Mouse (Mus musculus) cerebellum, postnatal 25 days (tissue): Measurements from ENCODE around the gene Tcerg1l.

ENCODE experiments used
- DNase-seq, 2 experiments: peaks; one replicate each; pipeline ENCODE4 v3.0.0; 2021; ENCODE audit warnings: mixed read lengths in 2 of 2

Tcerg1l gene

GRCm38 (mm10) chr7:138397485-138398181 is at the start of gene Tcerg1l:
Tcerg1l (minus strand) TSS chr7:138397730.
- DNase-seq: peak; percentile 63 to 78

GRCm38 (mm10) chr7:138442096-138442495 is 44.6 kb upstream of the Tcerg1l start:
- peak in 1 of 2 experiments; percentile 18 for DNase-seq

- no peak for DNase-seq
These were observed 35.0 kb upstream of the Tcerg1l start for GRCm38 (mm10) chr7:138432541-138432940.

- no peak for DNase-seq
These were observed 33.9 kb upstream of the Tcerg1l start for GRCm38 (mm10) chr7:138431456-138431855.

- no peak for DNase-seq
These were observed 32.4 kb upstream of the Tcerg1l start for GRCm38 (mm10) chr7:138429916-138430315.

- peak; percentile 56 to 78 for DNase-seq
These were observed 31.3 kb upstream of the Tcerg1l start for GRCm38 (mm10) chr7:138428826-138429225.

- DNase-seq: no peak
These were observed 29.9 kb upstream of the Tcerg1l start for GRCm38 (mm10) chr7:138427441-138427840.

GRCm38 (mm10) chr7:138413496-138413895 is 16.0 kb upstream of the Tcerg1l start:
- no peak for DNase-seq

- no peak for DNase-seq
These were observed 4.1 kb upstream of the Tcerg1l start for GRCm38 (mm10) chr7:138401641-138402040.

GRCm38 (mm10) chr7:138400506-138401272 is 3.2 kb upstream of the Tcerg1l start:
- DNase-seq: no peak

- peak; percentile 94 to 98 for DNase-seq
These were observed 758 bp upstream of the Tcerg1l start for GRCm38 (mm10) chr7:138398182-138398793.

GRCm38 (mm10) chr7:138396863-138397484 is 556 bp downstream of the Tcerg1l start:
- DNase-seq: peak; percentile 63

- no peak for DNase-seq
These were observed 1.2 kb downstream of the Tcerg1l start for GRCm38 (mm10) chr7:138396109-138396862.

GRCm38 (mm10) chr7:138389941-138390340 is 7.6 kb downstream of the Tcerg1l start:
- no peak for DNase-seq

- DNase-seq: no peak
These were observed 8.5 kb downstream of the Tcerg1l start for GRCm38 (mm10) chr7:138389071-138389470.

GRCm38 (mm10) chr7:138379221-138379620 is 18.3 kb downstream of the Tcerg1l start:
- DNase-seq: no peak

GRCm38 (mm10) chr7:138378546-138378945 is 19.0 kb downstream of the Tcerg1l start:
- no peak for DNase-seq

GRCm38 (mm10) chr7:138375573-138375972 is 22.0 kb downstream of the Tcerg1l start:
- DNase-seq: no peak

- DNase-seq: no peak
These were observed 23.2 kb downstream of the Tcerg1l start for GRCm38 (mm10) chr7:138374376-138374775.

GRCm38 (mm10) chr7:138373530-138373929 is 24.0 kb downstream of the Tcerg1l start:
- no peak for DNase-seq

GRCm38 (mm10) chr7:138367570-138367969 is 30.0 kb downstream of the Tcerg1l start:
- DNase-seq: no peak

GRCm38 (mm10) chr7:138365519-138365918 is 32.0 kb downstream of the Tcerg1l start:
- DNase-seq: no peak
